In genomic region chr6:120039668-120040556, GRCm38 (mm10) we compare ENCODE assay signal across 8 mouse cellular contexts. TPM values are rescaled to one million over a fixed set of nuclear protein-coding genes. Genes with fewer than 3 reads are reported as not detected.
DNase-seq lines count a peak whose midpoint lies in the region; ATAC-seq and TF ChIP-seq lines count a peak whose summit lies in the region.

No protein-coding gene starts in this region.

- WGBS in embryonic facial prominence, embryonic 10.5 days, result 3% methylated on average over 24 of the region's 24 CpGs
- 1% methylated on average over 24 of the region's 24 CpGs for WGBS in intestine, postnatal 0 days
- WGBS in midbrain, embryonic 10.5 days, result 3% methylated on average over 24 of the region's 24 CpGs

- peak overlapping the region; percentile 74 for H3K4me3 ChIP-seq in embryonic facial prominence, embryonic 10.5 days
- H3K4me3 ChIP-seq in intestine, postnatal 0 days (ENCODE audit: low read depth, low read length), result peak overlapping the region; percentile 71
- peak overlapping the region; percentile 99 for H3K4me3 ChIP-seq in midbrain, embryonic 10.5 days

- peak overlapping the region; percentile 13; the same call in 1 of the 2 replicates for H3K9ac ChIP-seq in intestine, postnatal 0 days (ENCODE audit: low read depth, low read length)

- peak overlapping the region; percentile 93 for H3K4me2 ChIP-seq in intestine, postnatal 0 days (replicated peaks; ENCODE audit: low read depth)

- DNase-seq in adrenal gland, adult 8-10 months, result peak; percentile 74
- peak; percentile 85 for DNase-seq in embryonic facial prominence, embryonic 10.5 days (ENCODE audit: low spot score)
- peak; percentile 69 to 78 for DNase-seq in left cerebral cortex, postnatal 36 days (ENCODE audit: low spot score in 2 of 2)
- DNase-seq in midbrain, embryonic 10.5 days (ENCODE audit: low spot score), result peak; percentile 81
- peak; percentile 73 to 80 for DNase-seq in right cerebral cortex, postnatal 36 days (ENCODE audit: low spot score in 2 of 2)
- DNase-seq in urinary bladder, postnatal 4 days (ENCODE audit: low spot score in 2 of 2), result peak; percentile 70 to 73

- ATAC-seq in granulocyte monocyte progenitor cell, adult 5-6 weeks (replicated peaks; ENCODE audit: poor library complexity, severe bottlenecking), result peak; percentile 57
- 0 out of 2 replicates have a peak, but pooled peaks have one; percentile 3 for ATAC-seq in intestine, postnatal 0 days

- no peaks in the 10 kb centered on the region for H3K9me3 ChIP-seq in embryonic facial prominence, embryonic 10.5 days
- no peaks in the 10 kb centered on the region for H3K9me3 ChIP-seq in intestine, postnatal 0 days (ENCODE audit: control insufficient read depth)
- no peaks in the 10 kb centered on the region for H3K9me3 ChIP-seq in midbrain, embryonic 10.5 days (replicated peaks)

- H3K4me1 ChIP-seq in embryonic facial prominence, embryonic 10.5 days, result peaks cover 20% of the 10 kb centered on the region
- 0 out of 2 replicates have a peak, but pooled peaks cover 2% of the 10 kb centered on the region for H3K4me1 ChIP-seq in intestine, postnatal 0 days (replicated peaks; ENCODE audit: control insufficient read depth, insufficient read depth, low read length)
- peaks cover 24% of the 10 kb centered on the region for H3K4me1 ChIP-seq in midbrain, embryonic 10.5 days

- no peaks in the 10 kb centered on the region for H3K27me3 ChIP-seq in embryonic facial prominence, embryonic 10.5 days (replicated peaks; ENCODE audit: low read depth, poor library complexity, severe bottlenecking)
- H3K27me3 ChIP-seq in intestine, postnatal 0 days (replicated peaks; ENCODE audit: control insufficient read depth, insufficient read depth, low read length), result no peaks in the 10 kb centered on the region
- H3K27me3 ChIP-seq in midbrain, embryonic 10.5 days (ENCODE audit: low read depth, poor library complexity, severe bottlenecking), result no peaks in the 10 kb centered on the region

- peak; percentile 85 for TF ChIP-seq CTCF in intestine, postnatal 0 days (IDR thresholded peaks at IDR 0.05; ENCODE audit: low read depth)

- peak overlapping the region; percentile 95 for H3K27ac ChIP-seq in embryonic facial prominence, embryonic 10.5 days (replicated peaks)
- H3K27ac ChIP-seq in intestine, postnatal 0 days (ENCODE audit: low read depth, low read length), result no peak overlapping the region
- peak overlapping the region; percentile 95 for H3K27ac ChIP-seq in midbrain, embryonic 10.5 days (replicated peaks)

- H3K36me3 ChIP-seq in embryonic facial prominence, embryonic 10.5 days (replicated peaks), result peaks cover 2% of the 10 kb centered on the region; the same call in 1 of the 2 replicates
- H3K36me3 ChIP-seq in intestine, postnatal 0 days (ENCODE audit: control insufficient read depth, insufficient read depth), result no peaks in the 10 kb centered on the region
- H3K36me3 ChIP-seq in midbrain, embryonic 10.5 days, result peaks cover 2% of the 10 kb centered on the region

- intact Hi-C loops in left cerebral cortex, postnatal 36 days (cut with DNase I), result loop anchor here (2.0 to 10.0 kb wide), 4 partner anchors 38 to 555 kb away; no protein-coding TSS in a partner anchor

RNA-seq across cellular contexts. Expression of gene Wnk1, which starts 1.4 kb away (rescaled TPM):
- 100 to 1,000 TPM; 160 to 245 (median 208) TPM for total RNA-seq in adrenal gland, adult 8-10 months (2022)
- polyA plus RNA-seq in embryonic facial prominence, embryonic 10.5 days (2016; fragmentation: Nextera tagmentation; extraction: Ambion mirVana), result 47.9 and 49.5 TPM in 2 replicates
- total RNA-seq in granulocyte monocyte progenitor cell, adult 5-6 weeks (2014; fragmentation: Nextera tagmentation), result 245 and 250 TPM in 2 replicates
- 163 and 168 TPM in 2 replicates for total RNA-seq in granulocyte monocyte progenitor cell, adult 5-6 weeks (2017)
- polyA plus RNA-seq in intestine, postnatal 0 days (2015; fragmentation: Nextera tagmentation; extraction: Ambion mirVana), result 36.9 and 40.6 TPM in 2 replicates
- 100 to 1,000 TPM; 152 to 184 TPM for total RNA-seq in left cerebral cortex, postnatal 36 days (2021)
- polyA plus RNA-seq in midbrain, embryonic 10.5 days (2016; fragmentation: Nextera tagmentation; extraction: Ambion mirVana), result 44.1 and 50.7 TPM in 2 replicates

RNA-seq across cellular contexts. Expression of gene Ninj2, which starts 53.2 kb away (rescaled TPM):
- total RNA-seq in adrenal gland, adult 8-10 months (2022), result not detected
- polyA plus RNA-seq in embryonic facial prominence, embryonic 10.5 days (2016; fragmentation: Nextera tagmentation; extraction: Ambion mirVana), result not detected in 2 replicates
- not detected in 2 replicates for total RNA-seq in granulocyte monocyte progenitor cell, adult 5-6 weeks (2014; fragmentation: Nextera tagmentation)
- not detected in 2 replicates for total RNA-seq in granulocyte monocyte progenitor cell, adult 5-6 weeks (2017)
- not detected in 2 replicates for polyA plus RNA-seq in intestine, postnatal 0 days (2015; fragmentation: Nextera tagmentation; extraction: Ambion mirVana)
- 1 to 10 TPM in 1 of 2 experiments, under 1 TPM in 1; 0.66 to 1.8 TPM for total RNA-seq in left cerebral cortex, postnatal 36 days (2021)
- not detected in 2 replicates for polyA plus RNA-seq in midbrain, embryonic 10.5 days (2016; fragmentation: Nextera tagmentation; extraction: Ambion mirVana)
